Mouse (Mus musculus) ES-Bruce4 (cell line): ENCODE measurements around the gene Hcst.

Experiments used
- CTCF ChIP-seq: IDR thresholded peaks from one replicate; pipeline ENCODE4 v1.8.1; 2011; ENCODE audit warnings: low read depth, low read length
- EP300 ChIP-seq: IDR thresholded peaks from 2 replicates; pipeline ENCODE4 v1.6.1; 2011; ENCODE audit warnings: low read depth, low read length; ENCODE audit not compliant: insufficient read depth
- POLR2A ChIP-seq: IDR thresholded peaks from one replicate; pipeline ENCODE4 v1.8.1; 2011; ENCODE audit warnings: low read length; ENCODE audit not compliant: insufficient read depth

- TF ChIP-seq EP300 = no peak
- TF ChIP-seq POLR2A = no peak
- no peak for TF ChIP-seq CTCF
These were observed 34.6 kb upstream of the Hcst start for GRCm38 (mm10) chr7:30454259-30454658.
